14 mouse cellular contexts compared by ENCODE assay signal in genomic region chr2:168695027-168695403, GRCm38 (mm10). TPM values are rescaled to one million over a fixed set of nuclear protein-coding genes. Genes with fewer than 3 reads are reported as not detected.
DNase-seq lines count a peak whose midpoint lies in the region; ATAC-seq lines count a peak whose summit lies in the region.
"Had no signal": no experiment of that assay in that cellular context is flagged by ENCODE, and none has a peak within 500 bp of the region (broad histone marks: within the 10 kb centered on the region; RNA-seq: fewer than 3 reads in every experiment).

No protein-coding gene starts in this region.

- H3K27me3 ChIP-seq in forebrain, embryonic 10.5 days (ENCODE audit: poor library complexity, severe bottlenecking), result no peaks in the 10 kb centered on the region
- H3K27me3 ChIP-seq in forebrain, embryonic 16.5 days (replicated peaks; ENCODE audit: control insufficient read depth, insufficient read depth, low read length), result no peaks in the 10 kb centered on the region
- H3K27me3 ChIP-seq in intestine, embryonic 14.5 days (replicated peaks; ENCODE audit: control insufficient read depth, insufficient read depth, low read length), result no peaks in the 10 kb centered on the region
- no peaks in the 10 kb centered on the region for H3K27me3 ChIP-seq in intestine, embryonic 16.5 days (replicated peaks; ENCODE audit: control insufficient read depth, insufficient read depth, low read length)
- H3K27me3 ChIP-seq: limb, embryonic 13.5 days had no signal

- peak overlapping the region; percentile 82 for H3K27ac ChIP-seq in forebrain, embryonic 10.5 days
- no peak overlapping the region for H3K27ac ChIP-seq in forebrain, embryonic 16.5 days (ENCODE audit: low read length)
- H3K27ac ChIP-seq in intestine, embryonic 14.5 days (ENCODE audit: low read depth), result peak overlapping the region; percentile 29; the same call in 1 of the 2 replicates
- H3K27ac ChIP-seq in intestine, embryonic 16.5 days (ENCODE audit: low read length), result no peak overlapping the region

- H3K9me3 ChIP-seq in forebrain, embryonic 10.5 days, result 0 out of 2 replicates have a peak, but pooled peaks cover 9% of the 10 kb centered on the region
- no peaks in the 10 kb centered on the region for H3K9me3 ChIP-seq in forebrain, embryonic 16.5 days (ENCODE audit: control insufficient read depth, low read length)
- peaks cover 4% of the 10 kb centered on the region for H3K9me3 ChIP-seq in intestine, embryonic 14.5 days (ENCODE audit: control insufficient read depth, low read length)
- no peaks in the 10 kb centered on the region; the same call in 1 of the 2 replicates for H3K9me3 ChIP-seq in intestine, embryonic 16.5 days (ENCODE audit: control insufficient read depth, low read length)
- H3K9me3 ChIP-seq: limb, embryonic 13.5 days had no signal

- H3K9ac ChIP-seq in forebrain, embryonic 16.5 days (replicated peaks; ENCODE audit: low read depth, low read length), result no peak overlapping the region
- no peak overlapping the region for H3K9ac ChIP-seq in intestine, embryonic 14.5 days (ENCODE audit: low read length)
- H3K9ac ChIP-seq in intestine, embryonic 16.5 days (ENCODE audit: low read depth, low read length), result no peak overlapping the region

- intact Hi-C loops in left cerebral cortex, postnatal 25 days (cut with DNase I), result no loop called here

- peaks cover 9% of the 10 kb centered on the region for H3K36me3 ChIP-seq in forebrain, embryonic 10.5 days (replicated peaks)
- H3K36me3 ChIP-seq in forebrain, embryonic 16.5 days (ENCODE audit: control insufficient read depth, insufficient read depth), result 0 out of 2 replicates have a peak, but pooled peaks cover 10% of the 10 kb centered on the region
- H3K36me3 ChIP-seq in intestine, embryonic 14.5 days (ENCODE audit: control insufficient read depth, insufficient read depth, low read length), result 0 out of 2 replicates have a peak, but pooled peaks cover 6% of the 10 kb centered on the region
- peaks cover 4% of the 10 kb centered on the region; the same call in 1 of the 2 replicates for H3K36me3 ChIP-seq in intestine, embryonic 16.5 days (ENCODE audit: control insufficient read depth, insufficient read depth, low read length)

- peaks cover 30% of the 10 kb centered on the region for H3K4me1 ChIP-seq in forebrain, embryonic 10.5 days
- H3K4me1 ChIP-seq in forebrain, embryonic 16.5 days (replicated peaks; ENCODE audit: control insufficient read depth, insufficient read depth, low read length), result peaks cover 8% of the 10 kb centered on the region
- peaks cover 12% of the 10 kb centered on the region for H3K4me1 ChIP-seq in intestine, embryonic 14.5 days (replicated peaks; ENCODE audit: control insufficient read depth, insufficient read depth, low read length)
- peaks cover 2% of the 10 kb centered on the region; the same call in 1 of the 2 replicates for H3K4me1 ChIP-seq in intestine, embryonic 16.5 days (ENCODE audit: control insufficient read depth, insufficient read depth, low read length)

- H3K4me3 ChIP-seq in forebrain, embryonic 10.5 days, result peak overlapping the region; percentile 36; the same call in 1 of the 2 replicates
- H3K4me3 ChIP-seq in forebrain, embryonic 16.5 days (replicated peaks; ENCODE audit: low read length), result no peak overlapping the region
- H3K4me3 ChIP-seq in intestine, embryonic 14.5 days (ENCODE audit: low read depth, low read length), result no peak overlapping the region
- H3K4me3 ChIP-seq in intestine, embryonic 16.5 days (ENCODE audit: low read length), result no peak overlapping the region
- H3K4me3 ChIP-seq: limb, embryonic 13.5 days had no signal

- no peak overlapping the region for H3K4me2 ChIP-seq in forebrain, embryonic 16.5 days (ENCODE audit: low read length)
- H3K4me2 ChIP-seq in intestine, embryonic 14.5 days (ENCODE audit: low read length), result no peak overlapping the region
- H3K4me2 ChIP-seq in intestine, embryonic 16.5 days (ENCODE audit: low read depth, low read length), result no peak overlapping the region

- WGBS in forebrain, embryonic 10.5 days, result 90% methylated on average over 7 of the region's 7 CpGs
- WGBS in forebrain, embryonic 16.5 days, result 83% methylated on average over 7 of the region's 7 CpGs
- 77% methylated on average over 7 of the region's 7 CpGs for WGBS in intestine, embryonic 14.5 days
- 75% methylated on average over 7 of the region's 7 CpGs for WGBS in intestine, embryonic 16.5 days

- no peak for ATAC-seq in forebrain, embryonic 16.5 days
- ATAC-seq in intestine, embryonic 14.5 days (replicated peaks; ENCODE audit: low FRiP score, low TSS enrichment, low read depth), result no peak
- ATAC-seq in intestine, embryonic 16.5 days, result no peak
- ATAC-seq: activated CD4-positive, CD25-positive, alpha-beta regulatory T cell, adult 4 months had no signal

- no peak for DNase-seq in forebrain, embryonic 10.5 days (ENCODE audit: extremely low spot score, low spot score)
- no peak for DNase-seq in intestine, embryonic 14.5 days (ENCODE audit: low spot score)
- DNase-seq in retina, embryonic 14.5 days (ENCODE audit: low spot score), result peak; percentile 30
- DNase-seq in retina, postnatal 1 day, result no peak
- no peak for DNase-seq in gastrocnemius, adult 18-20 months (ENCODE audit: low spot score)
- no peak for DNase-seq in left cerebral cortex, postnatal 25 days (ENCODE audit: low spot score in 2 of 2)
- DNase-seq: cerebellum, adult 9-11 months; lung, postnatal 14 days; spleen, adult 18-20 months had no signal

RNA-seq across cellular contexts. Expression of gene Atp9a, which starts 47.2 kb away (rescaled TPM):
- 8.7 and 9.0 TPM in 2 replicates for polyA plus RNA-seq in forebrain, embryonic 10.5 days (2016; fragmentation: Nextera tagmentation; extraction: Ambion mirVana)
- 53.9 and 60.4 TPM in 2 replicates for polyA plus RNA-seq in forebrain, embryonic 16.5 days (2015; fragmentation: Nextera tagmentation; extraction: Ambion mirVana)
- polyA plus RNA-seq in intestine, embryonic 14.5 days (2014; fragmentation: Nextera tagmentation; extraction: Ambion mirVana), result 15.6 and 15.9 TPM in 2 replicates
- polyA plus RNA-seq in intestine, embryonic 16.5 days (2015; fragmentation: Nextera tagmentation; extraction: Ambion mirVana), result 24.9 and 28.0 TPM in 2 replicates
- total RNA-seq in gastrocnemius, adult 18-20 months (2021), result 10 to 100 TPM; 30.4 to 32.3 TPM
- 100 to 1,000 TPM; 405 to 417 TPM for total RNA-seq in left cerebral cortex, postnatal 25 days (2021)
- total RNA-seq: MEL had no signal

Comparison
In these comparisons a context has a peak if more than half of its experiments do, and no peak if none do; other contexts are left out.
1. H3K27ac ChIP-seq: peak in forebrain, embryonic 10.5 days (single experiment) and intestine, embryonic 14.5 days (single experiment); none in forebrain, embryonic 16.5 days (single experiment) and intestine, embryonic 16.5 days (single experiment).